Mouse (Mus musculus) ES-E14 (cell line): Measurements from ENCODE around the gene Urad. TPM values are rescaled to one million over a fixed set of nuclear protein-coding genes. Genes with fewer than 3 reads are reported as not detected.

Experiments used
- DNase-seq: peaks from one replicate; pipeline ENCODE4 v3.0.0-alpha.2; 2013; ENCODE audit warnings: low read depth, low spot score
- H3K27ac ChIP-seq: 2 replicates; pipeline ENCODE4 v1.5.1; 2012; ENCODE audit warnings: low read depth, mild to moderate bottlenecking, low read length, moderate library complexity, mixed read lengths; ENCODE audit not compliant: poor library complexity, insufficient read depth, severe bottlenecking
- H3K36me3 ChIP-seq: 2 replicates; pipeline ENCODE4 v1.6.1; 2012; ENCODE audit warnings: mild to moderate bottlenecking, low read length, moderate library complexity, mixed read lengths; ENCODE audit not compliant: control insufficient read depth, poor library complexity, insufficient read depth, severe bottlenecking
- H3K4me1 ChIP-seq, 2 experiments: fragments of 150-350 bp in 1 of 2; sonication (generic) in 1 of 2; 2 replicates each; pipeline ENCODE4 v1.6.1; 2012; ENCODE audit warnings: low read length in 2 of 2, mild to moderate bottlenecking in 1 of 2, mixed read lengths in 1 of 2; ENCODE audit not compliant: control insufficient read depth in 2 of 2, insufficient read depth in 2 of 2, poor library complexity in 1 of 2
- H3K4me3 ChIP-seq, 2 experiments: fragments of 150-350 bp in 1 of 2; sonication (generic) in 1 of 2; 2 replicates each; pipeline ENCODE4 v1.5.1; 2012; ENCODE audit warnings: low read length in 2 of 2, low read depth in 1 of 2, mild to moderate bottlenecking in 1 of 2, mixed read lengths in 1 of 2; ENCODE audit not compliant: insufficient read depth in 1 of 2, poor library complexity in 1 of 2, severe bottlenecking in 1 of 2
- H3K9ac ChIP-seq: 2 replicates; pipeline ENCODE4 v1.6.1; 2012; ENCODE audit warnings: low read depth, mild to moderate bottlenecking, low read length, mixed read lengths; ENCODE audit not compliant: poor library complexity, insufficient read depth, severe bottlenecking
- H3K9me3 ChIP-seq: fragments of 150-350 bp; sonication (generic); 2 replicates; pipeline ENCODE4 v1.6.1; 2012; ENCODE audit warnings: low read depth, mild to moderate bottlenecking, low read length; ENCODE audit not compliant: control insufficient read depth, insufficient read depth
- CHD2 ChIP-seq: IDR thresholded peaks from 2 replicates; pipeline ENCODE4 v1.6.1; 2014; ENCODE audit warnings: mild to moderate bottlenecking, low read depth, low read length, inconsistent platforms
- HCFC1 ChIP-seq: IDR thresholded peaks from 2 replicates; pipeline ENCODE4 v1.6.1; 2012; ENCODE audit warnings: low read length, inconsistent platforms, borderline replicate concordance; ENCODE audit not compliant: insufficient read depth
- MAFK ChIP-seq: IDR thresholded peaks from 2 replicates; pipeline ENCODE4 v1.6.1; 2014; ENCODE audit warnings: mild to moderate bottlenecking, low read depth, low read length, inconsistent platforms; ENCODE audit not compliant: insufficient read depth
- ZC3H11A ChIP-seq: IDR thresholded peaks from 2 replicates; pipeline ENCODE4 v1.6.1; 2012; ENCODE audit warnings: low read depth, mild to moderate bottlenecking, inconsistent platforms, low read length, borderline replicate concordance
- ZNF384 ChIP-seq: IDR thresholded peaks from 2 replicates; pipeline ENCODE4 v1.6.1; 2012; ENCODE audit warnings: low read depth, low read length, inconsistent platforms
- in situ Hi-C, 2 experiments: fragments of 600-800 bp; cut with MboI; formaldehyde crosslinking; loops; one replicate each; pipeline ENCODE4 v1.15.1; 2025; ENCODE audit warnings: low sequenced_read_pairs in 2 of 2, inconsistent platforms in 1 of 2; ENCODE audit not compliant: unreplicated experiment in 2 of 2
- total RNA-seq: library from RNA; depleted of rRNA; stranded (reverse); fragments of 300-350 nt; gene quantifications from 2 replicates; pipeline ENCODE4 v1.2.3, GENCODE M21; 2012

Gene Urad
- total RNA-seq, 1 experiment = not detected

- TF ChIP-seq ZC3H11A (peak; percentile 23; the same call in 1 of the 2 replicates), HCFC1 (no peak)
- no peak overlapping the region for H3K9ac ChIP-seq
- H3K4me3 ChIP-seq = peak overlapping the region in 1 of 2 experiments; percentile 18; a peak in 1 of 4 replicates
- peaks cover 0 to 9% of the 10 kb centered on the region in 2 experiments; a peak in 1 of 4 replicates for H3K4me1 ChIP-seq
- H3K27ac ChIP-seq = no peak overlapping the region
- H3K9me3 ChIP-seq = no peaks in the 10 kb centered on the region
- H3K36me3 ChIP-seq = no peaks in the 10 kb centered on the region
- no peak for DNase-seq
- in situ Hi-C loops = no loop called here
Observed at GRCm38 (mm10) chr5:147294121-147294520, 28.1 kb downstream of the Urad start.

DNA sequence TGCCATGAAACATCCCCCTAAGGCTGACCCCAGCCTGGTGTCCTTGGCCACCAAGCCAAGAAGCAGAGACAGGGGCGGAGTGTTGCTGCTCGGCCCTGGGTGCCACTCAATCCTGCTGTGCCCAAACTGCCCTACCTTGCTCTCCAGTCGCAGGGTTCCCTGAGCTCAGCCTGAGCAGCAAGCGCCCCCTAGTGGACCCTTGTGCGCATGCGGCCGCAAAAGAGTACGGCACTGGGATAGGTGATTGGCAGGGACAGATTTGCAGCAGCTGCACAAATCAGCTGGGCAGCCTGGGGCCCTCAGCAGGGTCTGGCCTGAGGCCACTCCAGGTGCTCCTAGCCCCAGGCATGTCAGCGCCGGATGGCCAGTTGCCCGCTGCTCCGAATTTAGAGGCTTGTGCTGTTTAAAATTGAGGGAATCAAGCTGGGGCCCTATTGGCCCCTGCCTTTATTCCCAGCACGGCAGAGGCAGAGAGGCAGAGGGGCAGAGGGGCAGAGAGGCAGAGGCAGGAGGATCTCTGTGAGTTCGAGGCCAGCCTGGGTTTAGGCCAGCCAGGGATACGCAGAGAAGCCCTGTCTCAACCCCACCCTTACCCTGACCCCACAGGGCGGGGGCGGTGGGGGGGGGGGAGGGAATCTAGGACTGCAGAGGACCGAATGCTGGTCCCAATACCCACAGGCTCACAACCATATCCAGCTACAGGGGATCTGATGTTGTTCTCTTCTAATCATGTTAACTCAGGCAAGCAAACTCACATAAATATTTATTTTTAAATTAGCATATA lies 28.9 kb downstream of the Urad start:
- Histone ChIP-seq H3K4me1 (peaks cover 0 to 9% of the 10 kb centered on the region in 2 experiments; a peak in 1 of 4 replicates), H3K9ac (no peak overlapping the region), H3K9me3 (no peaks in the 10 kb centered on the region), H3K36me3 (no peaks in the 10 kb centered on the region), H3K27ac (no peak overlapping the region), H3K4me3 (peak overlapping the region in 1 of 2 experiments; percentile 18; a peak in 1 of 4 replicates)
- DNase-seq = peak; percentile 89
- in situ Hi-C loops = no loop called here
- TF ChIP-seq HCFC1 (no peak), MAFK (0 out of 2 replicates have a peak, but pooled peaks have one; percentile 31)

- Histone ChIP-seq H3K9ac (no peak overlapping the region), H3K36me3 (no peaks in the 10 kb centered on the region), H3K4me3 (peak overlapping the region in 1 of 2 experiments; percentile 7; a peak in 1 of 4 replicates), H3K4me1 (peaks cover 0 to 9% of the 10 kb centered on the region in 2 experiments; a peak in 1 of 4 replicates), H3K27ac (no peak overlapping the region), H3K9me3 (no peaks in the 10 kb centered on the region)
- no peak for TF ChIP-seq MAFK
- TF ChIP-seq ZNF384 = no peak
- no peak for TF ChIP-seq CHD2
- no peak for TF ChIP-seq HCFC1
- TF ChIP-seq ZC3H11A = no peak
- in situ Hi-C loops = no loop called here
- DNase-seq = no peak
Observed at GRCm38 (mm10) chr5:147292506-147293120, 29.6 kb downstream of the Urad start.

DNA sequence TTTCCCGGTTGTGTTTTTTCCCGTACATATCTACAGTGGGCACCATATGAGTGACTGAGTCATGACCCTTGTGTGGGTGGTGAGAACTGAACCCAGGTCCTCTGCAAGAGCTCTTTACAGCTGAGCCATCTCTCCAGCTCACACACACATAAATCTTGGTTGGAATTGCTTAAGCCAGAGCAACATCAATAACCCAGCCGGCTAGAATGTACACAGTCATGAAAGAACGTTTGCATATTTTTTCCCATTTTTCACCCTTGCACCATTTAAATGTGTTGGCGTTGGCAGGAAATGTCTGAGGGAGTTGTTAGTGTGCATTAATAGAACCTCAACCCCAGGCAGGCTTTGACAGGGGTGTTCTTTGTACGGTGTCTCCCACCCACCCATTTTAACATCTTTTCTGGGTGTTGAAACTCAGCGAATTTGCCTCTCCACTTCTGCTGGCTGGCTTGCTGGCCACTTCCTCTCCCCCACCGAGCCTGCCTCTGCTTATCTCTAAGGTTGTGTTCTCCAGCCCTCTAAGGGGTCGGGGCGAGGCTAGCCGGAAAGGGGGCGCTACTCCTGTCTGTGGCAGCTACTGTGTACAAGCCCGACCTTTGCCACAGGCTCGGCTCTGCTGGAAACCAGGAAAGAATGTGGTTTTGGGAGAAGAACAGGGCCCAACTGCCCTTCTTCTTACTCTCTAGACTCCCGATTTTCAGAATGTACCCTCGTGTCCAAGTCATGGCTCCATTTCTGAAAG lies 30.3 kb downstream of the Urad start:
- no peak overlapping the region for H3K27ac ChIP-seq
- H3K9me3 ChIP-seq = no peaks in the 10 kb centered on the region
- no peak for DNase-seq
- peak overlapping the region in 1 of 2 experiments; percentile 7; a peak in 1 of 4 replicates for H3K4me3 ChIP-seq
- H3K36me3 ChIP-seq = no peaks in the 10 kb centered on the region
- peaks cover 0 to 9% of the 10 kb centered on the region in 2 experiments; a peak in 1 of 4 replicates for H3K4me1 ChIP-seq
- TF ChIP-seq HCFC1 (no peak), ZC3H11A (no peak), CHD2 (no peak), ZNF384 (no peak), MAFK (no peak)
- no peak overlapping the region for H3K9ac ChIP-seq
- in situ Hi-C loops = no loop called here
